Mouse (Mus musculus): ENCODE data around the gene Atp6v0a1.

GRCm38 (mm10) chr11:101053974-101054373 is 44.7 kb downstream of the Atp6v0a1 start:
- TF ChIP-seq TAL1 (IDR thresholded peaks at IDR 0.05; ENCODE audit: low read length) (no peak), GATA1 (IDR thresholded peaks at IDR 0.05; ENCODE audit: low read length) (no peak)
